Mouse (Mus musculus) thymus, adult 2 months (tissue): Measurements from ENCODE around the gene Ube2i. TPM values are rescaled to one million over a fixed set of nuclear protein-coding genes. Genes with fewer than 3 reads are reported as not detected.
"Not testable (repeated sequence)": the region's sequence is repeated elsewhere in the genome, so short reads cannot be mapped to it uniquely, and the experiment has no call there.

Experiments
- DNase-seq: peaks from one replicate; pipeline ENCODE4 v3.0.0; 2021
- H3K27ac ChIP-seq: fragments of 200-500 bp; 2 replicates; pipeline ENCODE4 v1.5.1; 2012; ENCODE audit warnings: low read length, control low read depth; ENCODE audit not compliant: control insufficient read depth, insufficient read depth
- H3K27me3 ChIP-seq: fragments of 200-500 bp; 2 replicates; pipeline ENCODE4 v1.6.1; 2012; ENCODE audit warnings: mild to moderate bottlenecking, low read length, moderate library complexity, mixed read lengths; ENCODE audit not compliant: control insufficient read depth, insufficient read depth
- H3K36me3 ChIP-seq: fragments of 200-500 bp; 2 replicates; pipeline ENCODE4 v1.6.1; 2012; ENCODE audit warnings: mild to moderate bottlenecking, low read length, moderate library complexity; ENCODE audit not compliant: control insufficient read depth, insufficient read depth
- H3K4me1 ChIP-seq: fragments of 200-500 bp; replicated peaks from 2 replicates; pipeline ENCODE4 v1.6.1; 2012; ENCODE audit warnings: low read length; ENCODE audit not compliant: control insufficient read depth, insufficient read depth
- H3K4me3 ChIP-seq: fragments of 200-500 bp; 2 replicates; pipeline ENCODE4 v1.5.1; 2012; ENCODE audit warnings: mild to moderate bottlenecking, low read length, control low read depth, moderate library complexity; ENCODE audit not compliant: control insufficient read depth, insufficient read depth
- CTCF ChIP-seq: fragments of 200-500 bp; IDR thresholded peaks from 2 replicates; pipeline ENCODE4 v1.5.1; 2012; ENCODE audit warnings: mild to moderate bottlenecking, control low read depth, low read length, moderate library complexity, borderline replicate concordance; ENCODE audit not compliant: control insufficient read depth, poor library complexity, insufficient read depth; ENCODE audit errors: extremely low read depth
- POLR2A ChIP-seq: fragments of 200-500 bp; IDR thresholded peaks from 2 replicates; pipeline ENCODE4 v1.6.1; 2012; ENCODE audit warnings: mild to moderate bottlenecking, low read length, control low read depth, moderate library complexity; ENCODE audit not compliant: control insufficient read depth, poor library complexity, insufficient read depth; ENCODE audit errors: extremely low read depth
- WGBS: fragments of 180-500 bp; shearing (Covaris S2); methylation state at CpG from one replicate; pipeline ENCODE4 v1.1.7; 2018; 5-methylcytosine and 5-hydroxymethylcytosine counted together
- polyA plus RNA-seq: library from polyadenylated mRNA; depleted of rRNA; stranded (reverse); fragments of >200 nt; gene quantifications from 2 replicates; pipeline ENCODE4 v1.2.3, GENCODE M21; 2012

Gene Ube2i
- polyA plus RNA-seq, 1 experiment: 316 TPM

DNA sequence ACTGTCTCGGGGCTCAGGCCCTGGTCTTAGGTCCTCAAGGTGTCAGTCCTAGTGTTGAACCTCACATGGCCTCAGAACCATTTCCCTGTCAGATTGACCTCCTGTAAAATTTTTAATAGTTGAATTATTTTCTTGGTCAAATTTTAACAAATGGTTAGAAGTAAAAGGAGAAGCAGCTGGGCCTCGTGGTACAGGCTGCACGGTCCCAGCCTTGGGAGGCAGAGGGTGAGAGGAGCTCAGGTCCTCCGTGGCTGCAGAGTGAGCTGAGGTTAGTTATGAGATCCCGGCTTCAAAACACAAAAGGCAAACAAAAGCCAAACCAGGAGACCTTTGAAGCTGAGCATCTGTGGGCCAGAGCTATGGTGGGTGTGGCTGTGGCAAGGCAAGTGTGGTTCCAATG is 46.4 kb downstream of the Ube2i start:
- Histone ChIP-seq H3K36me3 (peaks cover 16% of the 10 kb centered on the region), H3K27me3 (no peaks in the 10 kb centered on the region), H3K4me3 (no peak overlapping the region), H3K4me1 (peaks cover 40% of the 10 kb centered on the region), H3K27ac (no peak overlapping the region)
- no peak for TF ChIP-seq CTCF
- no peak for TF ChIP-seq POLR2A
- 31% methylated on average over 5 of the region's 5 CpGs for WGBS
- no peak for DNase-seq

GRCm38 (mm10) chr17:25225659-25226058 is 48.8 kb downstream of the Ube2i start:
- WGBS: 97% methylated on average over 4 of the region's 4 CpGs
- Histone ChIP-seq H3K4me1 (peaks cover 58% of the 10 kb centered on the region), H3K4me3 (no peak overlapping the region), H3K36me3 (peaks cover 9% of the 10 kb centered on the region), H3K27ac (no peak overlapping the region), H3K27me3 (no peaks in the 10 kb centered on the region)
- no peak for DNase-seq
- TF ChIP-seq POLR2A (no peak), CTCF (no peak)

DNA sequence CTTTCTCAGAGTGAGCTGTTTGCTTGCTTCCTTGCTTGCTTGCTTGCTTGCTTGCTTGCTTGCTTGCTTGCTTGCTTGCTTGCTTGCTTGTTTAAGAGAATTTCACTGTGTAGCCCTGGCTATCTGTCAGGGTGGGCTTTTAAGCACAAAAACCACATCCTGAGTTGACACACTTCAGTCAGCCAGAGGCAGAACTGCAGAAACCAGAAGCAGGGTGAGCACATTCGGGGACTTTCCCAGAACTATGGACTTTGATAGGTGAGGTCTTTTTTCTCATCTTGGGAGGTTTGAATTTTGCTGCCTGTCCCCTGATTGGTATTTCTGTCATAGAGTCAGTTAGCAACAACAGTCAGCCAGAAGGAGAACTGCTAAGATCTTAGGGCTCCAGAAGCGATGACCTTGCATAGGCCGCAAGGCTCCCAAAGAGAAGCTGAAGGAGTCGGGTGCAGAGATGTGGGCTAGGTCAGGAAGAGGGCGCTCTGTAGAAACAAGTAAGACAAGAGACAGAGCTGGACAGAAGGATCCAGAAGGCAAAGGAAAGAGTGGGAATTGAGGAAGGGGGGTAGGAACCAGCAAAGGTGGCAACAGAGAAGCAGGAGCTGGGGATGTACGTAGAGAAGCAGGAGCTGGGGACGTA is 49.7 kb downstream of the Ube2i start:
- H3K36me3 ChIP-seq: peaks cover 5% of the 10 kb centered on the region
- peak overlapping the region; percentile 97 for H3K27ac ChIP-seq
- TF ChIP-seq CTCF: no peak
- no peak for TF ChIP-seq POLR2A
- H3K27me3 ChIP-seq: no peaks in the 10 kb centered on the region
- H3K4me1 ChIP-seq: peaks cover 66% of the 10 kb centered on the region
- H3K4me3 ChIP-seq: peak overlapping the region; percentile 4; the same call in 1 of the 2 replicates
- WGBS: 21% methylated on average over 7 of the region's 7 CpGs
- DNase-seq: peak; percentile 55

GRCm38 (mm10) chr17:25222951-25223601 is 51.3 kb downstream of the Ube2i start:
- Histone ChIP-seq H3K4me3 (peak overlapping the region; percentile 45), H3K36me3 (no peaks in the 10 kb centered on the region), H3K27ac (peak overlapping the region; percentile 97), H3K4me1 (peaks cover 78% of the 10 kb centered on the region), H3K27me3 (no peaks in the 10 kb centered on the region)
- no peak for TF ChIP-seq POLR2A
- TF ChIP-seq CTCF: no peak
- DNase-seq: peak; percentile 14
- 7% methylated on average over 6 of the region's 6 CpGs for WGBS

DNA sequence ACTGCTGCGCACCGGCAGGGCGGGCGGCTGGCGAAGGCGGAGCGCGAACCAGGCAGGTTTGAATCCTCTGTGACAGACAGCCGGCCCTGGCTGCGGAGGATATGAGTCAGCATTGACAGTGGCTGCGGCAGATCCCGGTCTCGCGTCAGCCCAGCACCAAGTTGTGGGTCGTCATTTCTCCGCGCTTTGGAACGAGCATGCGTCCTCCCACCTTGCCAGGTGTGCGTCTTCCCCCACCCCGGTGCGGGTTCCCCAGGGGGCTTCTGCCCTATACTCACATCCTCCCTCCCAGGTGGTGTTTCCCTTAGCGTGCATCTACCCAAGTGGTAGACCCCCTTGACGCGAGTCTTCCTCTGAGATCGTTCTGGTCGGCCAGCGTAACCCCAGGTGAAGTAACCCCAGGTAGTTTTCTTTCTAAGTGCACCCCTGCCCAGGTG is 51.9 kb downstream of the Ube2i start:
- H3K36me3 ChIP-seq, H3K27me3 ChIP-seq: not testable (repeated sequence)
- Histone ChIP-seq H3K27ac (peak overlapping the region; percentile 97), H3K4me3 (peak overlapping the region; percentile 45), H3K4me1 (peaks cover 77% of the 10 kb centered on the region)
- peak; percentile 55 for DNase-seq
- WGBS: under 1% methylated on average over 14 of the region's 28 CpGs

- Histone ChIP-seq H3K27me3 (no peaks in the 10 kb centered on the region), H3K4me3 (peak overlapping the region; percentile 43), H3K4me1 (peaks cover 76% of the 10 kb centered on the region), H3K27ac (peak overlapping the region; percentile 88), H3K36me3 (no peaks in the 10 kb centered on the region)
- 1% methylated on average over 23 of the region's 30 CpGs for WGBS
- DNase-seq: peak; percentile 77
- TF ChIP-seq CTCF: no peak
- peak; percentile 49; the same call in 1 of the 2 replicates for TF ChIP-seq POLR2A
These were observed 52.5 kb downstream of the Ube2i start for GRCm38 (mm10) chr17:25221821-25222503.
